Mouse (Mus musculus) left cerebral cortex, adult 8-10 months (tissue): ENCODE results near the gene D7Ertd443e. TPM values are rescaled to one million over a fixed set of nuclear protein-coding genes. Genes with fewer than 3 reads are reported as not detected.

ENCODE experiments used
- DNase-seq, 2 experiments: peaks; one replicate each; pipeline ENCODE4 v3.0.0; 2022; ENCODE audit warnings: low spot score in 2 of 2
- total RNA-seq, 4 experiments: library from RNA; stranded (reverse); gene quantifications; 2 replicates each; pipeline ENCODE4 v1.2.4; 2022

The D7Ertd443e gene
- 1 to 10 TPM; 5.3 to 7.2 (median 6.7) TPM for total RNA-seq

- DNase-seq, result no peak
These were observed at the start of gene D7Ertd443e for GRCm38 (mm10) chr7:134385561-134385960. TSS of gene D7Ertd443e (minus strand) at chr7:134385661.

DNA sequence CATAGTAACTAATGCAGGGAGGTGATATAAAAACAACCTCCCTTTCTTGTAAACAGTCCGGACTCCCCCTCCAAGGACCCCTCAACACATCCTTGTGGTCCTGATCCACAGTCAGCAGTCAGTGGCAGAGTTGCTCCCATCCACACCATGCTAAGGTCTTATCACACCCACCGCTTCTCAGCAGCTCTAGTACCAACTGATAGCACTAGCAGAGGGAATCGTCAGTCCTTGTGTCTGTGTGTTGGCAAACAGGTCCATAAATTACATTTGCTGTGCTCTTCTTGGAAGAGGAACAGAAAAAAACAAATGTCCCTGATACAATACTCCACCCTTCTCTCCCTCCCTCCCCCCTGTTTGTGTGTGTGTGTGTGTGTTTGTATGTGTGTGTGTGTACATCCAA is 46.2 kb upstream of the D7Ertd443e start:
- no peak for DNase-seq

DNA sequence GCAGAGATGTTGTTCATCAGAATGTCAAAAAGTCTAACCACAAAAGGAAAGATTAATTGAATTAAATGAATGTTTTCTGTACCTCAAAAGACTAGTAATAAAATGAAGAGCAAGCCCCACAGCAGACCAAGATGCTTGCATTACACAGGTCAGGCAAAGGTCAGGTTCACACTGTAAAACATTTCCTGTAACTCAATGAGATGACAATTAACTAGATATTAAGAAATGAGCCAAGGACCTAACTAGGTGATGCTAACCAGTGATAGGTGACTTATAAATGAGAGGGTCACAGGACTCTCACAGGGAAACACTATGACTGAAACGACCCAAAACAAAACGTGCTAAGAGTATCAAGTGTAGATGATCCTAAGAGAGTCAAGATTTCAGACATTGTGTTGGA is 43.2 kb upstream of the D7Ertd443e start:
- DNase-seq, result no peak

GRCm38 (mm10) chr7:134415014-134415413 is 29.6 kb upstream of the D7Ertd443e start:
- no peak for DNase-seq

DNA sequence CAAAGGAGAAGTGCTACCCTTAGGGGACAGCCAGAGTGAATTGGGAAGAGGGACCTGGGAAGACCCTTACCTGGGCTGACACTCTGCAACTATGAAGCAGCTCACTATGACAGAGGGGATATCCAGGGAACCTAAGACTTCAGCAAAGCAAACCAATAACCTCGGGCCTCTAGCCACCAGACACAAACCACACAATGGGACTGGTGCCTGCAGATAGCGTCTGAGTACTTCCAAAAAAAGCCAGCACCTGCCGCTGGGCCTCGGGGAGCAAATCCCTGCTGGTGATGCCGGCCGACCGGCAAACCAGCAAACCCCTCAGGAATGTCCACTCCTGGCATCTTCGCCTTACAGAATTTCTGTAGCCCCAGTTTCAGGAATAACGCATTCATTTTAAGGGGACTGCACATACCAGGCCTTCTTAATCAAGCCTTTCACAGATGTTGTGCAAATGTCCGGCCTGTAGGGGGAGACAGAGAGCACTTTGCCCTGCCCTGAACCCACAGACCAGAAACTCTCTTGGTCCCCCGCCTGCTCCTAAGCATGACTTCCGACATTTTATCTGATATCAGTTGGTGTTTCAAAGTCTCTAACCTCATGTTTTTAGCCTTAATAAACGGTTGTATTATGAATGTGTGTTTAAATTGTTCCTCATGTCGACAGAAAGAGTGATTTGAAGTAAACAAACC is 28.7 kb upstream of the D7Ertd443e start:
- no peak for DNase-seq

DNA sequence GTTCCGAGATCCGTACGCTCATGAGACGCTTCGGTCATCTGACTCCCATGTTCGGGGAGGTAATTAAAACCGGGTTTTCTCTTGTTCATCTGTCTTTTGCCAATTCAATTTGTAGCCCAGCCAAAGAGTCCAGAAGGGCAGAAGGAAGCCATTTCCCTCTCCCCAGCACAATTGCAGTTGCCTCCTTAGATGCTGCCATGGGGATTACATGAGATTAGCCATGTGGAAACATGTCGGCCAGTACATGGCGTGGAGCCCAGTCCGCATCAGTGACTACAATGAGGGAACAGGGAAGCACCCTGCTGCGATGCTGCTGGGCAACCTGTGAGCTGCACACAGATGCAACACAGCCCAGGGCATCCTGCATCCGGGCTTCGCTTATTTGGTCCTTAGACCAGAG is 23.2 kb upstream of the D7Ertd443e start:
- no peak for DNase-seq

GRCm38 (mm10) chr7:134400746-134401145 is 15.3 kb upstream of the D7Ertd443e start:
- no peak for DNase-seq

GRCm38 (mm10) chr7:134396769-134397168 is 11.3 kb upstream of the D7Ertd443e start:
- DNase-seq, result no peak

- no peak for DNase-seq
These were observed 2.7 kb downstream of the D7Ertd443e start for GRCm38 (mm10) chr7:134382791-134383190.

DNA sequence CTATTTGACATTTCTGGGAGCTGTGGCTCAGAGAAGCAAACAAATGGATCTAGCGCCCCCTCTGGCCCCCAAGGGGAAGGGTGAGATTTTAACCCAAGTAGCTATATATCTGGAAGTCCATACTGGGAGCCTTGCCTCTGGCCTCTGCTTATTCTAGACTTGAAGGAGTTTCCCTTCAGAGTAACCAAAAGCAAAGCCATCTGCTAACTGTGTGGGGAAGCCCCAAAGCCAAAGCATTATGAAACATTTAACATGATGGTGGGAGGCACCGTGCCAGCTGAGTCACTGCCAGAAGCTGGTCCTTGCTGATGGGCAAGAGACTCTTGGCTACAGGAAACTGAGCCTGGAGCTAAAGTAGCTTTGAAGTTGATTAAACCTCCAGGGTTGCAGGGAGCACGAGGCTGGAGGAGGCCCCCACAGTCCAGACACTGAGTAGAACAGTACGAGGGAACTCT is 4.0 kb downstream of the D7Ertd443e start:
- DNase-seq, result peak; percentile 72 to 78

DNA sequence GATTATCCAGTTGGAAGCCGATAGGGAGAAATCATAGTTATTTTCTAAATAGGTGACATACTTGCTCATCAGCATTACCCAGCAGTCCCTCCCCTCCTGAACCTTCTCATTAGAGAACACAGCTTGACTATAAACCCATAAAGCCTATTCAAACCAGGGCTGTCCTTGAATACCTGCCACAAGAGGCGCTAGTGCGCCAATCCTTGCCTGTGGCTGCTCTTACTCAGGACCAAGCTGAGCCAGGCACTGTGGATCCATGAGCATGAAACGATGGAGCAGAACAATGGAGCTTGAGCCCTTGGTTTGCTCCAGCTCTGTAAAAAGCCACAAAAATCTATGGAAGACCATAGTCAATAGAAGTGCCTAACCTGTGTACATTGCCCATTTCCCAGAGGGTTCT is 7.2 kb downstream of the D7Ertd443e start:
- DNase-seq, result peak; percentile 8 to 17

DNA sequence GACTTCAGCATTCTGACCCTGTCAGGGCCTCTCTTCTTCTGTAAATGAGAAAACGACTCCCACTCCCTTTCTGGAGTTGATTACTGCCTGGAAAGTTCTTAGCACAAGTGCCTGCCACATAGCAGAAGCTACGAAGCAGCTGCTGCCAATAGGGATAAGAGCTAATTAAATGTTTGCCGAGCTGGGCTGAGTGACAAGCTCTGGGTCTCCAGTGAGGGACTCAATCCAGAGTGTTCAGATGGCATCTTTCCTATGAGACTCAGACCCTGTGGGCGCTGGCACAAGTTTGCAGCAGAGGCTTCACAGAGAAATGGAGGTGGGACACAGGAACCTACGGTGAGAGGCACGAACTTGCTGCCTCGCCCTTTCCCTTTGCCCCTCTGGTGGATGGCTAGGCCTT is 8.7 kb downstream of the D7Ertd443e start:
- DNase-seq, result no peak

- DNase-seq, result no peak
These were observed 13.2 kb downstream of the D7Ertd443e start for GRCm38 (mm10) chr7:134372276-134372675.

- no peak for DNase-seq
These were observed 16.2 kb downstream of the D7Ertd443e start for GRCm38 (mm10) chr7:134369241-134369640.

DNA sequence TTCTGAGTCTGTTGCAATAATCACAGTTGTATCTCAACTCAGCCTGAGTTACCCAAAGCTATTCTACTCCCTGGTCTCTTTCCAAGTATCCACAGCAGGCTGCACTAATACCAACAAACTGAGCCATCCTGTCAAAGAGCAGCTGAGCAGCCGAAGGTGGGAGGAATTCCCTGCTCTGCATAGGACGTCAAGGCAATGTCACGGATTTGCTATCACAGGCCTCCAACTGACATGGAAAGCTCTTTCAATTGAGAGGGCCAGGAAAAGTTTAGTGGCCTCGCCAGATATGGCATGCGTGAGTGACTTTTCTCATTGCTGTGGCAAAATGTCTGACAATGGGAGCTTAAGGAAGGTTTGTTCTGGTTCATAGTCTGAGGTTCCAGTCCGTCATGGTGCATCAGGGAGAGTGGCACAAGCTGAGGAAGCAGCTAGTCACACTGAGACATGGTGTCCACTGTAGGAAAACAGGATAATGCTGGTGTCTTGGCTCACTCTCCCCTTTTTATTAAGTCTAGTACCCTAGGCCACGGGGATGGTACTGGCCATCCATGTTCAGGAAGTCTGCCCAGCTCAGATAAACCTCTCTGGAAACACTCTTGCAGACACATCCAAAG is 23.1 kb downstream of the D7Ertd443e start:
- no peak for DNase-seq

GRCm38 (mm10) chr7:134348825-134349224 is 36.6 kb downstream of the D7Ertd443e start:
- peak; percentile 29 to 34 for DNase-seq

GRCm38 (mm10) chr7:134342202-134342601 is 43.3 kb downstream of the D7Ertd443e start:
- no peak for DNase-seq

DNA sequence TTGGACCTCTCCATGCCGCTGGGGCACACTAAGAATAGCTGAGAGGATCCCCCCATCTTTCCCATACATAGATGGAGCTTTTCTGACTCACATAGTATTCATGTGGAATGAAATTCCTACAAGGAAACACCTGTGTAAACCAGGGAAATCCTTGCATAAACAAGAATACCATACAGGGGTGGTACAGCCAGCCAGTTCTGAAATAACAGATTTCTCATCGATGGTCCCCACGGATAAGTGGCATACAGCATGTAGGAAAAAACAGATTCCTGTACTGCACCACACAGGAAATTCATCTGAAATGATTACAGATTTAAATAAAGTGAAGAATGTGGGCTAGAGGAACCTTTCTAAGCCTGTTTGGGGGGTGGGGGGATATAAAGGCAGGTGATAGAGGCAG is 49.5 kb downstream of the D7Ertd443e start:
- DNase-seq, result no peak

DNA sequence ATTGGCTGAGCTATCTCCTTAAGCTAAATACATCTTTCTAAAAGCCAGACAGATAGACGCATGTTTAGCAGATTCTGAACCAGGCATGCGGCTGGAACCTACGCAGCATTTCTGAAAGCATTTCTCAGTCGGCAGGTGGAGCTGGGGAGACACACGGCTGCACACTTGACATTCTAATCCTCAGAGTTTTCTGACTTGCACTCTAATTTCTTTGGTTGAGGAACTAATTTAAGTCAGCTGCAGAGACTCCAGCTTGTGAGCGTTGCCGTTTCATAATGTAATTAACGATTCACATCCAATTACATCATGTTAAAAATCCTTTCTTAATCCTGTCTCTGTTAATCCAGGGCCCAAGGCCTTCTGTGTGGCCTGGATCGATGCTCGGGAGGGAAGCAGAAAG is 64.5 kb downstream of the D7Ertd443e start:
- DNase-seq, result no peak

GRCm38 (mm10) chr7:134302084-134302483 is 83.4 kb downstream of the D7Ertd443e start:
- no peak for DNase-seq

DNA sequence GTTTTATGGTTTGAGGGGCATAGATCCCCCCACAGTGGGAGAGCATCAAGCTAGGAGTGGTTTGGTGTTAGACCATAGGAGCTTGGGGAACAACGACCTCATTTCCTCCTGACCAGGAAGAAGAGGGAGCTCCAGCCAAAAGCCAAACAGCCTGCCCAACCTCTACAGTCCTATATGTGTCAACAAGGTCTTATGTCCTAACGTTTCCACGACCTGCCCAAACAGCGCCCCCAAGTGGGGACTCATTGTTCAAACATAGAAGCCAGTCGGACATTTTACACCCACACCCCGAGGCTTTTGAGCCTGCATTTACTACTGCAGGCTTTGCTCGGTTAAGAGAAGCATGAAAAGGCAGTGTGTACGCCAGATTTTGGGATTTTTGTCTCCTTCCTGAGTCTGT is 84.2 kb downstream of the D7Ertd443e start:
- DNase-seq, result no peak

GRCm38 (mm10) chr7:134292750-134293149 is 92.7 kb downstream of the D7Ertd443e start:
- no peak for DNase-seq
